Mouse (Mus musculus): ENCODE results near the gene Emid1.

Emid1 gene

DNA sequence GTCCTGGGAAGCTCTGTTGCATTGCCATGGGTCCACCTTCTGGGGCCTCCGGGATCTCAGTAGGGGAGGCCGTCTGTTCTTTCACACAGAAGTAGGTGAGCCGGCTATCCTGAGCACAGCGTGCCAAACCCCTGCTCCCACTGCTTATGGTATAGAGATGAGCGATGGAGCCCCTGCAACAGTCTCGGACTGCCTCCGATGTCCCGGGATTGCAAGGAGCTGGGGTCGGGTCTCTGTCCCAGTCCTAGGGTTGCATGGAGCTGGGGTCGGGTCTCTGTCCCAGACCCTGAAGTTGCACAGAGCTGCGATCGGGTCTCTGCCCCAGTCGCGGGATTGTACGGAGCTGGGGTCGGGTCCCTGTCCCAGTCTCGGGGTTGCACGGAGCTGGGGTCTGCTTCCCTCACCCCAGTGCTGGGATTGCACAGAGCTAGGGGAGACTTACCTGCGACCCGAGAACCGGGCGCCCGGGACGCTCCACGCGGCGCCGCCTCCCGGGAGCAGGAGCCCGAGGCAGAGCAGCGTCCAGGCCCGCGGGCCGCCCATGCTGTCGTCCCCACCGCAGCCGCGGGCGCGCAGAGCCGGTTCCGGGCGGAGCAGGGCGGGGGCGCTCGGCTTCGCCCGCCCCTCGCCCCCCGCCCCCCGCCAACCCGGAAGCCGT lies at the start of gene Emid1:
TSS of gene Emid1 (minus strand) at position 578 of the 658 bp plus-strand sequence.
- no peak for DNase-seq (ENCODE audit: low spot score)

DNA sequence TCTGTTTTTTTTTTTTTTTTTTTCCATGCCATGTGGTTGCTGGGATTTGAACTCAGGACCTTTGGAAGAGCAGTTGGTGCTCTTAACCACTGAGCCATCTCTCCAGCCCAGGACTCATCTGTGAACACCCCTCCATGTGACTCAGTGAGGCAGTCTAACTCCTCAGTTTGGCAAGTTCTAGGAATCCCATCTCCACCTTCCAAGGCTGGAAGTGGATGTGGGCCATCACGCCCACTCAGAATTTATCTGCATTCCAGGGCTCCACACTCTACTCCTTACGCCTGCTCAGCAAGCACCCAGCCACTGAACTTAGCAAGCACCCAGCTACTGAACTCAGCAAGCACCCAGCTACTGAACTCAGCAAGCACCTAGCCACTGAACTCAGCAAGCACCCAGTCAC lies 47.8 kb upstream of the Emid1 start:
- no peak for DNase-seq (ENCODE audit: low spot score)

DNA sequence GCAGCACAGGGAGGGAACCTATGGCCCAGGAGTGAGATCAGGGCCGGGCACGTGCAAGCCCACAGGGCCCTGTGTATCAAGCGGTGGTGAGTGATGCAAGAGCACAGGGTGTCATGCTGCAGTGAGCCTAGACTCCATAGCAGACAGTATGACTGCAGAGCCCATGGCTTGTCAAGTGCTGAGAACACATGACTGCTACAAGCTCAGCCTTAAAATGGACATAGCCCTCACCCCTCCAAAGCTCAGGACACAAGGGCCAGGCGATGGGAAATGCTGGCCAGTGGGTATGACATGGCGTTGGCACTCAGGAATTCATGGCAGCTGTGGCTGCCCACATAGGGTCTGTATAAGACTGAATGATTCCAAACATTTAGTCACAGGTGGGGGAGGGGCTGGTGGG lies 45.0 kb upstream of the Emid1 start:
- no peak for DNase-seq (ENCODE audit: low spot score)

DNA sequence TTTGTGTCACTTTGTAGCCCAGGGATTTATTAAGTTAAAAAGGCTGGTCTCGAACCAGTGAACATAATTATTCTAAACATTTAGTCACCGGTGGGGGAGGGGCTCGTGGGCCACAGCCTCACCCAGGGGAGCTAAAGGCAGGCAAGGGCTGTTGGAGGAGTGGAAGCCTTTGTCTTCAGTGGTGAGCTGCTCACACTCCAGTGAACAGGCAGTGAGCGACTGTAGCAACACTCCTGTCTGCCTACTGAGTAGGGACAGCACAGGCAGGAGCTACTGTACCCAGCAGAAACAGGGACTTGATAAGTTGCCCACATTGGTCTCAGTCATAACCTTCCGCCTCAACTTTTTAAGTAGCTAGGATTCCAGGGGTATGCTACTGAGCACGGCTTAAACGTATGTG lies 44.5 kb upstream of the Emid1 start:
- no peak for DNase-seq (ENCODE audit: low spot score)

DNA sequence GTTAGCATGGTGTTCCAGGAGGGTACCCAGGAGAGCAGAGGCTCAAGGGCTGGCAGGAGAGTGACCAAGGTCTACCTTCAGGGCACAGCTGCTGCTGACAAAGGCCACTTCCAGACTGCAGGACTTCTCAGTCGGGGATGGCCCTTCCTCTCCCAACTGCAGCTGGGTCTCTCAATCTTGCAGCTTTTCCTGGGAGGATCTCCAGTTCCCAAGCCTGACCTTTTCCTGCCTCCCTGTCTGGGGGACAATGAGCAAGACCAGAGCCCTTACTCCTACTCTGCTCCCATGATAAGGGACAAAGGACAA lies 41.5 kb upstream of the Emid1 start:
- DNase-seq (ENCODE audit: low spot score), result no peak

DNA sequence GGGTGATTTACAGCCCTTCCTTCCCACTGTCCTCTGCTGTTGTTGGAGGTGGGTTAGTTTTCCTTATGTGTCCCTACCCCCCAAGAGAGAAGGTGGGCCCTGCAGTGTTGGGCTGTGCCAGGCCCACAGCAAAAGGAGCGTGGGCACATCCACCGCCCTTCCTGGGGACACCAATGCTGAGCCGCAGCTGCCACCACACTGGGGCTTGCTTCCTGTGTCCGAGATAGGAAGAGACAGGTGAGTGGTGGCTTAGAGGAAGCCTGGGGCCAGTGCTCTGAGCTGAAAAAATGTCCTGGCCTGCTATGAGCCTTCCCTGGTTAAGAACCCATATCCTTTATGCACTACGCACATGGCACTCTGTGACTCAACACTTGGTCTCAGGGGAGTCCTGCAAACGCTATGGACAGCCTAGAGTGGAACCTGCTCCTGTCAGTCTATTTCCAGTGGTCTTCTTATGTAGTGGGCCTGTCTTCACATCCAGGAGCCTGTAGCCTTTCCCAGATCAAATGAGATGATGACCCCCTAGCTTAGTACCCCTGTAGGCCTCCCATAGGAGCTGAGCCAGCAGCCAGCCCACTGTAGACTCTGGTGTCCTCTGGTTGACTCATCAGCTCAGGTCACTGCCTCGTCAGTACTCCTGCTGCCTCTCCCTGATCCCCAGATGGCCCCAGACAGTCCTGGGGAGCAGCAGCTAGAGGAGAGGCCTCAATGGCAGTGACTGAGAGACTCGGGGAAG lies 41.0 kb upstream of the Emid1 start:
- DNase-seq (ENCODE audit: low spot score), result no peak

DNA sequence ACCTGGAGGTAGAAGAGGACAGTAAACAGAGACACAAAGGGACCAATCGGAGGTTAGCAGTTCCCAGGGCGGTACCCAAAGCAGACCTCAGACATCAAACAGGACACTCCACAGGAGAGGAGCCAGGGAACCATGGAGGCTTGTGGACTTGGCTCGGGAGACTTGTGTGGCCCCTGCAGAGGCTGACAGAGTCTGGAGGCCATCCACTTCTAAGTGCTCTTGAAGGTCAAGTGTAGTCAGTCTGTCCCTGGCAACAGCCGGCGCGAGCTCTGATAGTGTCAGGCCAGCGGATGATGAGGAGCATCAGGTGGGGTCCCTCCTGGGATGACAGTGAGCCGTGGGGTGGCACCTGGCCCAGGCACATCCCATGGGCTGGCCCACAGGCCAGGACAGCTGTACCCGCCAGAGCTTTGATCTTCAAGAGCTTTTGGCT lies 40.0 kb upstream of the Emid1 start:
- DNase-seq (ENCODE audit: low spot score), result no peak

DNA sequence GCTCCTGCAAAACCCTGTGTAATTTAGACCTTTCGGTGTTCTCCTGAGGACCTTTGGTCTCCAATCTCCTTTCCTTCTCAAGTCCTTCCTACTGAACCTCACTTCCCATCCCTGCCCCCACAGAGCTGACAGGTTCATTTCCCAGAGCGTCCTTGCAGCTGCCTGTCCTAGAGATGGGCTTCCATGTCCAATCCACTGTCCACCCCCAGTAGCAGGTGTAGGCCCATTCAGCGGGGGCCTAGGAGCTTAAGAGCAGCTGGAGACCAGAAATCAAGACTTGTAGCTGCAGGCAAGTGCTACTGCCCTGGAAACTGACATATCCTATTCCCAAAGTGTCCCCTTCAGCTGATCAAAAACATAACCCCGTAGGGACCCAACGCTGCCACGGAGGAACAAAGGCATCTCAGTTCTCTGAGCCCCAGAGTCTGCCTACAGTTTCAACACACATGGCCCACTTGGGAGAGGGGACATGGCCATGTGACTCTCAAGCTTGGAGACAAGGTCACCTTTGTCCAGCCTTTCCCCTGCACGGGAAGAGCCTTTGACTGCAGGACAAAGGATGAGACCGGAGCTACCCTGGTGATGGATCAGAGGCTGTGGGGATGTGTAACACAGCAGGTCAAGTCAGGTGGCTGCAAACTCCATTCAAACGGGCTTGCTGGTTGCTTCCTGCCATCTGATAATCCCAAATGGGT lies 37.3 kb upstream of the Emid1 start:
- no peak for DNase-seq (ENCODE audit: low spot score)

DNA sequence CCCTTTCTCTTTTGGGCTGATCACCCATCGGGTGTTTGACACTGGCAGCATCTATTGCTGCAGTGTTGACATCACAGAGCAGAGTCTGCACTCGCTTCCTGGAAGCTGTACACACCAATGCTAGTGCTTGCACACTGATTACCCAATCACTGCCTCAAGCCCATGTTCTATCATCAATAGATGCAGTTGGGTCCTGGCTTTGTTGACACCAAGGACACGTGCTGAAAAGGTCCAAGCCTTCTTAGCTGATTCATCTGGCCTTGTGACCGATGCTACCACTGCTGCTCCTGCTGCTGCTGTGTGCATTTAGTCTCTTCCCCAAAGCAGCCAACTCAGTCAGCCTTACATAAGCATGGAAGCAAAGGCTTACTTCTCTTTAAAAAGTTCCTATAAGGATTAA lies 36.1 kb upstream of the Emid1 start:
- no peak for DNase-seq (ENCODE audit: low spot score)

DNA sequence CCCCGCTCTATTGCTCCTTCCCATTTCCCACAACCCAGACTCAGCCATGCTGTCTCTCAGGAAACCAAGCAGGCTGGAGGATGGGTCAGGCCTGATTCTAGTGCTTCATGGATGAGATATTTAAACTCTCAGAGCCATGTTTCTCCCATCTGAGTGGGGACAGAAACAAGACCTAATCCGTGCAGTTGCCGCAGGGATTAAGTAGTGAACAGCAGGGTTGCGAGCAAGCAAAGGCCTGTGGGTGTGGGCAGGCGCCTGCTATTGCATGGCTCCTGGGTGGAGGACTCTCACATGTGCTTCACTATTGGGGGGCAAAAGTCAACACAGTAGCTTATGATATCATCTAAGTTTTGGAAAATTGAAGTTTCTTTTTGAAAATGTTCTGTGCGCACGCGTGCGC lies 32.8 kb upstream of the Emid1 start:
- no peak for DNase-seq (ENCODE audit: low spot score)

DNA sequence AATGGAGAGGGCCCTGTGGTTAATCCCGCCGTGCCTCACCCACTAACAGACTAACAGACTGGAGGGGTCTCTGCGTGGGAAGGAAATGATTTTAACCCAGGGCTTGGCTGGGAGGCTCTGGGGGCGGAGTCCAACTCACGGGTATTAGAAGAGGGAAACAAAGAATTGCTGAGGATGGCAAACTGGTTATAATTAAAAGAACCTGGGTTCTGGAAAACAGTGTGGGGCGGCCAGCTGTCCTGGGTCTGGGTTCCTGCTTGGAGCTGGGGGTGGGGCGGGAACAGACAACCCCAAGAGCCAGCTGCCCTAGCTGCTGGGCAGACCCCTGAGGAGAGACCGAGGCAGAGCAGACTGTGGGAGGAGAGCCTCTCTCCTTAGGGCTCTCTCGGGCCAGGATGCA lies 32.2 kb upstream of the Emid1 start:
- DNase-seq (ENCODE audit: low spot score), result no peak

DNA sequence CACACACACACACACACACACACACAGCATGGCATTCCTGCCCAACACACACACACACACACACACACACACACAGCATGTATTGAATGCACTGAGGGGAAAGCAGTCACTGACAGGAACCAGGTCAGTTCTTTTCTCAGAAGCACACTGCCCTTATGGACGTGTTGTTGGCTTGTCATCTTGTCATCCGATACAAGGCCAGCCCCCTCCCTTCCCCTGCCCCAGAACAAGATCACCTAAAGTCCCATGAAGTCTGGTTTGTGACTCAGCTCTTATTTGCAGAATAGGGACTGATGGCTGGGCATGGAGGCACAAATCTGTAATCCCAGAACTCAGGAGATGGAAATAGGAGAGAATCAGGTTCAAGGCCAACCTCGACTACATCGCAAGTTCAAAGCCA lies 30.8 kb upstream of the Emid1 start:
- DNase-seq (ENCODE audit: low spot score), result no peak

DNA sequence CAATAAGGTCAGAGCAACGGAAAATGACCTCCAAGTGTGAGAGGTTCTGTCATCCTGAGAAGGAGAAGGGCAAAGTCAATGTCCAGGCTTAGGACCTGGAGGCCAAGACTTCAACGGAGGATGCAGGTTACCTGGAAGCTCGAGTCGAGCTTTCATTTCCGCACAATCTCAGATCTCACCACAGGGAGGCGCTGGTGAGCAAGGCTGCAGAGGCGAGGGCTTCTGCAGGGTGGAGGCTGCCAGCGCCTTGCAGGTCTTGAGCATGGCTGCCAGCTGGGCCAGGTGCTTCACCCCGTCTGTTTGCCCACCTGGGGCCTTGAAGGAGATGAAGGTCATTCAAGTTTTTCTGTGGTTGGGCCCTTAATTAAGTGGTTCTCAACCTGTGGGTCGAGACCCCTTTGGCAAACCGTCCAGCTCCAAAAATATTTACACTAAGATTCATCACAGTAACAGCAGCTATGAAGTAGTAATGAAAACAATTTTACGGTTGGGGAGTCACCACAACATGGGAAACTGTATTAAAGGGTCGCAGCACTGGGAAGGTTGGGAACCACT lies 29.9 kb upstream of the Emid1 start:
- DNase-seq (ENCODE audit: low spot score), result peak; percentile 32

DNA sequence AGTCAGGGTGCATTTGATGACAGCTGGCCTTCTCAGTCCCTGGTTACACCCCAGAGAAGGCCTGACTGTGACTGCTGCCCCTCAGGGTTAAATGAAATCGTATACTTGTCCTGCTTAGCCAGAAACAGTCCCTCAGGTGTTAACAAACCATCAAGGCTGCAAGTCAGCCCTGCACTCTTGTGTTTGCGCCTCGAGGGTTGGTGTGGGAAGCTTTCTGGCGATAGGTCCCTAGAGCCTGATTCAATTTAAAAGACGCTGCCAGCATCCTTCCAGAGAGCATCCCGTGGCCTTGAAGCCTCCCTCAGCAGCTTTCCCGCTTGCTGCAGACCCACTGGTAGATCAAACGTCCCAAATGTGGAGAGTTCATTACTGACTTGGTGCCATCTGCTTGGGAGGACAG lies 27.3 kb upstream of the Emid1 start:
- DNase-seq (ENCODE audit: low spot score), result no peak

DNA sequence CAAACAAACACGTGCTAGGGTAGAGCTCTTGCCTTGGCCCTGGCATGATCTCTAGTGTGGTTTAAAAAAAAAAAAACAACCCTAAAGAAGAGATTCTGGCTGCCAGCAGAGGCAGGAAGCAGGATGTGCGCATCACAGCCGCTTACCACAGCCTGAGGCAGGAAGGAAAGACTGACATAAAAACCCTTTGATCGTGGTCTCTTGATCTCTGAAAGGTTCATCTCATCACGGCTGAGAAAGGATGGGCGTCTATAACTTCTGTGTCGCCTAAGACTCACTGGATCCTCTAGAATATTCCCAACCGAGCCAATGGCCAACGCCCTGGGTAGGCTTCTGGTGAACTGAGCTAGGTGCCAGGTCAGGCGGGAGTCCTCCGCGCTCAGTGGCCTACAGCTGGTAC lies 25.1 kb upstream of the Emid1 start:
- no peak for DNase-seq (ENCODE audit: low spot score)

DNA sequence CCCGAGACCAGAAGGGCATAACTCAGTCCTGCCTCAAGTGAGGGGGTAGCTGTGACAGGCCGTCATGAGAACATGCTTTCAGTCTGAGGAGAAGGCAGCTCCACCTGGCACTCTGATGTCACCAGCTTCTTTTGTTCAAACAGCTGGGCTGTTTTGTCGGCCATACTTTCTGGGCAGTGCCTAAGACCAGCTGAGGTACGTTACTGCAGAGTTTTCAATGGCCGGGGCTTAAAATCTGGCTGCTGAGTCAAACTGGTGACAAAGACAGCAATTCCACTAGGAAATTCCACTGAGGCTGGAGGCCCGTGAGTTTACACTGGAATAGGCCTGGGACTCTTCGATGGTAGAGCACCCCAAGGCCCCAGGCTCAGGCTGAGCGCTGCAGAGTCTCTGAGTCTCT lies 24.6 kb upstream of the Emid1 start:
- DNase-seq (ENCODE audit: low spot score), result no peak

DNA sequence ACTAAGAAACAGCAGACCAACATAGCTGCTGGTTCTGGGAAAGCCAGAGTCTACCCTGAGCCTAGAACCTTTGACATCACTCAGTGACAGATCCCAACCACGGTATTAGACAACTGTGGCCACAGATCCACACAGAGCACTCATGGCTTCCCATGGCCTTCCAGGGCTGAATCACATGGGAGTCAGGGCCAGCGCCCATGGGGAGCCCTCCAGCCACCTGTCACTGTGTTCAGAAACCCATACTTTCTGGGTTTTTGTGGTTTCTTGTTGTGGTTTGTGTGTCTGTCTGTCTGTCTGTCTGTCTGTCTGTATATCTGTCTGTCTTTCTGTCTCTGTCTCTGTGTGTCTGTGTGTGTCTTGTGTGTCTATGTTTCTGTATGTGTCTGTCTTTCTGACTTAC lies 23.8 kb upstream of the Emid1 start:
- DNase-seq (ENCODE audit: low spot score), result no peak

DNA sequence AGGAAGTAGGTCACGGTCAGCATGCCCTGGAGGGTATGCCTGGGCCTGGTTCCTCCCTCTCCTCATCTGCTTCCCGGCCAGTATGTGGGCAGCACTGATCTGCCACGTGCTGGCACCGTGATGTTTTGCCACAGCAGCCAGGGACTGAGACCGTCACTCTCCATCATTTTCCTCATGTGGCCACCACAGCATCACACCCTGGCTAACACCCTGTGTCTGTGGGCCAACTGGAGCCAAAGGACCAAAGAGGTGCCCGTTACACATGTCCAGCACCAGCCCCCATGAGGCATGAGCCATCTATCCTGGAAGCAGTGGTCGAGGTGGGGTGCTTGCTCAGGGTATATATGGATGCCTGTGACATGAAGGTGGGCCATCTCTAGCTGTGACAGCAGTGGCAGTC lies 23.1 kb upstream of the Emid1 start:
- DNase-seq (ENCODE audit: low spot score), result no peak

DNA sequence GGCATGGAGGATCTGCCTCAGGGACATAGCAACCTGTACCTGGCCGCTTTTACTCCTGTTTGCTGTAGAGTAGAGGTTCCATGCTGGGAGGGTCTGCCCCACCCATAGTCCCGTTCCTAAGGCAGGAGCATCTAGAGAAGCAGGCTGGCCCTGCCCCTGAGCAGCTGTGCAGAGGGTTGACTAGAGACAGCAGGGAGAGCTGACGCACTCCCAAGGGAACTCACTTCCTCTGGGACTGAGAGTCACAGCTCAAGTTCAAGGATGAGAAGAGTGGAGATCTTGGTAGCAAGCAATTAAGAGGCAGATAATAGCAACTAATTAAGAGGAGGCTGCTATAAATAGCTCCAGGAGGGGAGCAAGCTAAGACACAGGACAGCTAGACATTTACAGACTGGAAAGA lies 20.8 kb upstream of the Emid1 start:
- DNase-seq (ENCODE audit: low spot score), result no peak

DNA sequence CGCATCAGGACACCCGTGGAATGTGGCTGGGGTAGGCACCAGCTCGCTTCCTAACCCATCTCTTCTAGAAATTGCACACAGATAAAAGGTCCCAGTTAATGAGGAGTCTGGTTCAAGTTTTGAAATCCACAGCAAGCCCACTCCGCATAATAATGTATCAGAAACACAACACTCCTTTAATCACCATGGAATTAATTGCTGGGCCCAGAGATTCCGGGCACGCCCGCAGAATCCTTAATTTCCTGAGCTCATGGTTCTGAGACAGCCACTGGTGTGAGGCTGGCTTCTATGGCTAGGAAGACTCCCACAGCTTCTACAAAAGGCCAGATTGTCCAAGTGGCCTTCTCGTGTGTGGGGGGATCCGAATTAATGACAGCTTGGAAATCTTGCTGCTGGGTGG lies 15.3 kb upstream of the Emid1 start:
- no peak for DNase-seq (ENCODE audit: low spot score)

DNA sequence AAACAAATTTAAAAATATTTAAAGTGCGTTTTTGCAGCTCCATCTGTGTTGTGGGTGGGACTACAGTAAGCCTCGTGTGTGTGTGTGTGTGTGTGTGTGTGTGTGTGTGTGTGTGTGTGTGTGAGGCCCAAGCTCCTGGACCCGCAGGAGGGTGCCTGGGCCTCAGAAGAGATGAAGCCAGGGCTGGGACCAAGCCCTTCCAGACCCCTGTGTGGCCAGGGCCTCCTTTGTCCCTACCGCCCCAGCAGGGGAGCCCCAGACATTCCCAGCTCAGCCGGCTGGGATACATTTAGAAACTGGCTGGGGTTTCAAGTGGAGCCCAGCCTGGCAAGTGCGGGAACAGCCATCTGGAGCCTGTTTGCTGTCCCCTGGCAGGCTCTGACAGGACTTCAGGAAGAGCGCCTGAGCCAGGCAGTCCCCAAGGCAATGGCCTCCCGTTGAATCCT lies 13.4 kb upstream of the Emid1 start:
- DNase-seq (ENCODE audit: low spot score), result peak; percentile 37

DNA sequence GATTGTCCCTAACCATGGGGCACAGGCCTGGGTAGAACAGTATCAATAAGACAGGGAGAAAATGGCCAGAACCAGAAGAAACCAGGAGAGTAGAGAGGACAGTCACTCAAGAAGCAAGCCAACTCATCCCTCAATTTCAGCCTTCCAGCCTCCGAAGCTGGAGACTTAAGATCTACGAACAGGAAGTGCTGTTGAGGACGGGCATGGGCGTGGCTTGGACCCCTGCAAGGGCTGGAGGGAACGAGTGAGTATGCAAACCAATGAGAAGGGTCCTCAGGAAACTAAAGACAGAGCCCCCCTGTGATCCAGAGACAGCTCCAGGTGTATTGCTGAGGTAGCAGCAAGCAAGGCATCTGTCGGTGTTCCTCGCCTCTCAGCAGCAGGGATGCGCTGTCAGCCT lies 12.3 kb upstream of the Emid1 start:
- no peak for DNase-seq (ENCODE audit: low spot score)

DNA sequence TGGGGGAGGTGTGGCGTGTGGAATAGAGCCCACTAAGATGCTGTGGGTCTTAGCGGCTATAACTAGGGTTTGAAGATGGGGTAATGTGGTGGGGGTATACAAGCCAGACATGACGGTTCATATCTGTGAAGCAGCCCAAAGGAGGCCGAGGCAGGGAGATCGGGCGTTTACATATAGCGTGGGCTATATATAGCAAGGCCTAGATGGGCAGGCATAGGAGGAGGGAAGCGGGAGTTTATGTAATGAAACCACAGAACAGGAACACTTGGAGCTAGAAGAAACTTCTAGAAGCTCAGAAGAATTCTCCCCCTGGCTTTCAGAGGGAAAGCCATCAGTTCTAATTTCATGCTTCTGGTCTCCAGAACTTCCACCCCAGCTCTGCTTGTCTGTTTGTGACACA lies 11.4 kb upstream of the Emid1 start:
- no peak for DNase-seq (ENCODE audit: low spot score)
